Mouse (Mus musculus): ENCODE data around the gene Zc3h18. TPM values are rescaled to one million over a fixed set of nuclear protein-coding genes. Genes with fewer than 3 reads are reported as not detected.
A peak's percentile ranks its signal among the peaks of the same experiment; 100 is the strongest.

Gene Zc3h18
- polyA plus RNA-seq, 1 experiment, result 44.5 TPM

- peaks cover 19% of the 10 kb centered on the region for H3K4me1 ChIP-seq (ENCODE audit: control insufficient read depth, insufficient read depth, low read length)
- TF ChIP-seq CTCF (IDR thresholded peaks at IDR 0.05; ENCODE audit: borderline replicate concordance, insufficient read depth, low read length) (no peak), POLR2A (IDR thresholded peaks at IDR 0.05; ENCODE audit: low read depth, low read length) (no peak)
- peak overlapping the region; percentile 36; the same call in 1 of the 2 replicates for H3K27ac ChIP-seq (ENCODE audit: insufficient read depth, low read length)
- no peak overlapping the region for H3K4me3 ChIP-seq (ENCODE audit: insufficient read depth, low read length)
These were observed 17.2 kb upstream of the Zc3h18 start for GRCm38 (mm10) chr8:122359111-122359775.

- no peak within 1 kb of the TSS for H3K4me3 ChIP-seq (ENCODE audit: insufficient read depth, low read length)
- H3K4me1 ChIP-seq (ENCODE audit: control insufficient read depth, insufficient read depth, low read length), result peaks cover 19% of the 10 kb centered on the region
- peak within 1 kb of the TSS; percentile 36; the same call in 1 of the 2 replicates for H3K27ac ChIP-seq (ENCODE audit: insufficient read depth, low read length)
- no peak for TF ChIP-seq POLR2A (IDR thresholded peaks at IDR 0.05; ENCODE audit: low read depth, low read length)
These were observed 15.6 kb upstream of the Zc3h18 start, which contains the start of gene Trhr2 for GRCm38 (mm10) chr8:122360696-122361416. Trhr2 (minus strand) TSS chr8:122360746.

- Histone ChIP-seq H3K4me1 (ENCODE audit: control insufficient read depth, insufficient read depth, low read length) (peaks cover 9% of the 10 kb centered on the region), H3K4me3 (ENCODE audit: insufficient read depth, low read length) (no peak overlapping the region), H3K27ac (ENCODE audit: insufficient read depth, low read length) (no peak overlapping the region)
- TF ChIP-seq CTCF (IDR thresholded peaks at IDR 0.05; ENCODE audit: borderline replicate concordance, insufficient read depth, low read length) (no peak), POLR2A (IDR thresholded peaks at IDR 0.05; ENCODE audit: low read depth, low read length) (no peak)
These were observed 14.1 kb upstream of the Zc3h18 start for GRCm38 (mm10) chr8:122362271-122362670.

GRCm38 (mm10) chr8:122362967-122363366 lies 13.4 kb upstream of the Zc3h18 start:
- TF ChIP-seq CTCF (IDR thresholded peaks at IDR 0.05; ENCODE audit: borderline replicate concordance, insufficient read depth, low read length) (no peak), POLR2A (IDR thresholded peaks at IDR 0.05; ENCODE audit: low read depth, low read length) (no peak)
- H3K4me3 ChIP-seq (ENCODE audit: insufficient read depth, low read length), result no peak overlapping the region
- H3K27ac ChIP-seq (ENCODE audit: insufficient read depth, low read length), result no peak overlapping the region
- peaks cover 9% of the 10 kb centered on the region for H3K4me1 ChIP-seq (ENCODE audit: control insufficient read depth, insufficient read depth, low read length)

- no peak overlapping the region for H3K27ac ChIP-seq (ENCODE audit: insufficient read depth, low read length)
- peaks cover 10% of the 10 kb centered on the region for H3K4me1 ChIP-seq (ENCODE audit: control insufficient read depth, insufficient read depth, low read length)
- no peak overlapping the region for H3K4me3 ChIP-seq (ENCODE audit: insufficient read depth, low read length)
- TF ChIP-seq POLR2A (IDR thresholded peaks at IDR 0.05; ENCODE audit: low read depth, low read length), result no peak
- TF ChIP-seq CTCF (IDR thresholded peaks at IDR 0.05; ENCODE audit: borderline replicate concordance, insufficient read depth, low read length), result no peak
These were observed 7.9 kb upstream of the Zc3h18 start for GRCm38 (mm10) chr8:122368494-122368893.

- peak; percentile 67; the same call in 1 of the 2 replicates for TF ChIP-seq CTCF (IDR thresholded peaks at IDR 0.05; ENCODE audit: borderline replicate concordance, insufficient read depth, low read length)
- no peak for TF ChIP-seq POLR2A (IDR thresholded peaks at IDR 0.05; ENCODE audit: low read depth, low read length)
- H3K4me3 ChIP-seq (ENCODE audit: insufficient read depth, low read length), result no peak overlapping the region
- peak overlapping the region; percentile 13; the same call in 1 of the 2 replicates for H3K27ac ChIP-seq (ENCODE audit: insufficient read depth, low read length)
- peaks cover 10% of the 10 kb centered on the region for H3K4me1 ChIP-seq (ENCODE audit: control insufficient read depth, insufficient read depth, low read length)
These were observed 6.7 kb upstream of the Zc3h18 start for GRCm38 (mm10) chr8:122369665-122370064.

GRCm38 (mm10) chr8:122371706-122372105 lies 4.7 kb upstream of the Zc3h18 start:
- H3K27ac ChIP-seq (ENCODE audit: insufficient read depth, low read length), result no peak overlapping the region
- H3K4me3 ChIP-seq (ENCODE audit: insufficient read depth, low read length), result no peak overlapping the region
- peaks cover 10% of the 10 kb centered on the region for H3K4me1 ChIP-seq (ENCODE audit: control insufficient read depth, insufficient read depth, low read length)
- no peak for TF ChIP-seq POLR2A (IDR thresholded peaks at IDR 0.05; ENCODE audit: low read depth, low read length)
- no peak for TF ChIP-seq CTCF (IDR thresholded peaks at IDR 0.05; ENCODE audit: borderline replicate concordance, insufficient read depth, low read length)

- Histone ChIP-seq H3K4me1 (ENCODE audit: control insufficient read depth, insufficient read depth, low read length) (peaks cover 8% of the 10 kb centered on the region), H3K27ac (ENCODE audit: insufficient read depth, low read length) (no peak overlapping the region), H3K4me3 (ENCODE audit: insufficient read depth, low read length) (peak overlapping the region; percentile 56; the same call in 1 of the 2 replicates)
- no peak for TF ChIP-seq POLR2A (IDR thresholded peaks at IDR 0.05; ENCODE audit: low read depth, low read length)
- TF ChIP-seq CTCF (IDR thresholded peaks at IDR 0.05; ENCODE audit: borderline replicate concordance, insufficient read depth, low read length), result no peak
These were observed 1.1 kb upstream of the Zc3h18 start for GRCm38 (mm10) chr8:122375320-122375719.

- H3K27ac ChIP-seq (ENCODE audit: insufficient read depth, low read length), result peak overlapping the region; percentile 68; the same call in 1 of the 2 replicates
- no peak for TF ChIP-seq CTCF (IDR thresholded peaks at IDR 0.05; ENCODE audit: borderline replicate concordance, insufficient read depth, low read length)
- no peak for TF ChIP-seq POLR2A (IDR thresholded peaks at IDR 0.05; ENCODE audit: low read depth, low read length)
- H3K4me1 ChIP-seq (ENCODE audit: control insufficient read depth, insufficient read depth, low read length), result peaks cover 8% of the 10 kb centered on the region
- H3K4me3 ChIP-seq (ENCODE audit: insufficient read depth, low read length), result peak overlapping the region; percentile 56
These were observed 551 bp upstream of the Zc3h18 start for GRCm38 (mm10) chr8:122375751-122376364.
